Mouse (Mus musculus) activated CD4-positive, CD25-positive, alpha-beta regulatory T cell, adult 4 months (primary cell): Measurements from ENCODE around the gene Tbl3. TPM values are rescaled to one million over a fixed set of nuclear protein-coding genes. Genes with fewer than 3 reads are reported as not detected.

Experiments
- ATAC-seq: one replicate; pipeline ENCODE4 v1.8.0; 2017
- polyA plus RNA-seq, 2 experiments: library from polyadenylated mRNA; unstranded; fragments of 100-300 nt; shearing (Covaris generic); gene quantifications; one replicate each; pipeline ENCODE4 v1.2.1; 2017

Tbl3 gene
- polyA plus RNA-seq, 2 experiments from 2014 or later, result 23.6 to 46.2 TPM

DNA sequence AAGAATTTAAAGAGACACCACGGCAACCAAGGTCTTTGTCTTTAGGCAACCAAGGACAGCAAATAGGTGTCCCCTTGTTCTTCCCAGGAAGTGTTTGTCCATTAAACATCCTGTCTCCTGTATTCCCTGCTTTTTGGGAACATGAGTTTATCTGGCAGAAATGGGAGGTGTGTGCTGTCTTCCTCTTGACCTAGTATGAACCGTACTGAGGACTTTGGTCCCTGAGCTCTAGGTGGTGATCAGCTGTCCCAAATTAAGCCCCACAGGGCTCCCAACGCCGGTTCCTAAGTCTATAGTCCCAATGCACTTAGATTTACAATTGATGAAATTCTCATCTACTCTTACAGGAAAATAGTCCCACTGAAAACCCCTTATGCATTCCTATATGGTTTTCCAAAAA is 56.7 kb downstream of the Tbl3 start:
- ATAC-seq, result no peak

GRCm38 (mm10) chr17:24650070-24650616 is 57.3 kb downstream of the Tbl3 start, which contains the start of gene Slc9a3r2:
Gene Slc9a3r2 (minus strand): TSS chr17:24650327.
- no peak for ATAC-seq

DNA sequence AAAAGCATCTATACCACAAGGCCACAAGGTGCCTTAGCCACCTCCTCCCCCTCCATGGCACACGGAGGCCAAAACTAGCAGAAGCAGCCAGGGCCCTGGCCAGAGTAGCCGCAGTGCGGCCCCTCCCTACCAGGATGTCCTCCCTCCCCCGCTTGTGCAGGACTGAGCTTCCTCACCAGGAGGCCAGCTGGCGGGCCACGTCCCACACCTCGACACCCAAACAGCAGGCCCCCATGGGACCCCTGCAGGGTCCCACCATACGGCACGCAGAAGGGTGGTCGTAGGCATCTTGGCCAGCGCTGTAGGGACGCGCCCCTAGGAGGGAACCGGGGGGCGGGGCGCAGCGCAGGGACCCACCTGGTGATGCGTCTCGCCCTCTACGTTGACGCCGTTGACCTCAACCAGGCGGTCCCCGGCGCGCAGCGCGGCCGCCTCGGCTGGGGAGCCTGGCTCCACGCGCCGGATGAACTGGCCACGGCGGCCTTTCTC is 57.8 kb downstream of the Tbl3 start:
- no peak for ATAC-seq

DNA sequence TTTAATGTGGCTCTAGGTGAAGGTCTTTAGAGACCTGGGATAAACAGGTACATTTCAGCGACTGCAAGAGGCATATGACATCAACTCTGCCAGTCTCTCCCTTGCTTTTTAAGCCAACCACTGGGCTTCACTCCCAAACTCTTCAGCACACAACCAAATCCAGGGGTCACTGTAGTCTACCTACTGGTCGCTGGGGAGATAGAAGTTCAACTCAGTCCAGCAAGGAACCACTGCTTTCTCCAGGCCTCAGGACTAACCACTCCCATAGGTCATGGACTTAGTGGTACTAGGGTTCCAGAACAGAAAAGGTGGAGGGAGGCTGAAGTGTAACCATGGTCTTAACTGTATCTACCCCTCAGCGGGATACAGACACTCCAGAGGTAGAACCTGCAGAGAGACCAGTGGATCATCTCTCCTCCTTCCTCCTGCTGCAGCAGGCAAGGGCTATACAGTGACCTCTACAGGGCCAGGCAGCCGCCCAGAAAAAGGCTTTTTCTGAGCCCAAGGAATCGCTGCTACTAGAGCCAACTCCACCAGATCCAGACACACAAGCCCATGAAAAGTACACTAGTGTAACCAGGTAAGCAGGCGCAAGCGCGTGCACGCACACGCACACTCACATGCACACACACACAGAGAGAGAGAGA is 58.6 kb downstream of the Tbl3 start:
- ATAC-seq, result no peak

Other genes starting within 250 kb of the Tbl3 start
- 10 to 100 TPM; 22.6 to 37.5 TPM for gene E4f1, start 237.3 kb downstream of the Tbl3 start, polyA plus RNA-seq
- gene Pgp, start 237.3 kb downstream of the Tbl3 start, polyA plus RNA-seq, result 1 to 10 TPM; 3.3 to 6.2 TPM
- not detected for gene Bricd5, start 233.8 kb downstream of the Tbl3 start, polyA plus RNA-seq
- gene Mlst8, start 228.6 kb downstream of the Tbl3 start, polyA plus RNA-seq, result 10 to 100 TPM; 12.6 to 15.3 TPM
- under 1 TPM; 0.10 to 0.17 TPM for gene Caskin1, start 219.1 kb downstream of the Tbl3 start, polyA plus RNA-seq
- gene Traf7, start 179.7 kb downstream of the Tbl3 start, polyA plus RNA-seq, result 10 to 100 TPM; 35.0 to 58.7 TPM
- gene Rab26, start 173.4 kb downstream of the Tbl3 start, polyA plus RNA-seq, result 1 to 10 TPM; 2.8 to 3.3 TPM
- gene Pkd1, start 157.8 kb downstream of the Tbl3 start, polyA plus RNA-seq, result 10 to 100 TPM; 11.5 to 15.4 TPM
- 10 to 100 TPM in 1 of 2 experiments, 1 to 10 TPM in 1; 9.8 to 24.1 TPM for gene Tsc2, start 75.0 kb downstream of the Tbl3 start, polyA plus RNA-seq
- gene Nthl1, start 75.0 kb downstream of the Tbl3 start, polyA plus RNA-seq, result 1 to 10 TPM; 2.1 to 2.6 TPM
- gene Slc9a3r2, start 57.3 kb downstream of the Tbl3 start, polyA plus RNA-seq, result not detected
- gene Npw, start 49.2 kb downstream of the Tbl3 start, polyA plus RNA-seq, result under 1 TPM in 1 of 2 experiments, not detected in 1; 0.66 TPM
- gene Zfp598, start 38.0 kb downstream of the Tbl3 start, polyA plus RNA-seq, result 1 to 10 TPM; 4.5 to 4.6 TPM
- gene Syngr3, start 17.7 kb downstream of the Tbl3 start, polyA plus RNA-seq, result 1 to 10 TPM in 1 of 2 experiments, under 1 TPM in 1; 0.43 to 1.2 TPM
- 10 to 100 TPM; 13.1 to 15.5 TPM for gene Gfer, start 11.5 kb downstream of the Tbl3 start, polyA plus RNA-seq
- gene Noxo1, start 11.4 kb downstream of the Tbl3 start, polyA plus RNA-seq, result 1 to 10 TPM; 1.4 to 1.5 TPM
- gene Rnf151, start 10.4 kb upstream of the Tbl3 start, polyA plus RNA-seq, result not detected
- gene Rps2, start 10.5 kb upstream of the Tbl3 start, polyA plus RNA-seq, result 1,000 to 10,000 TPM in 1 of 2 experiments, 100 to 1,000 TPM in 1; 537 to 1,178 TPM
- 100 to 1,000 TPM; 226 to 265 TPM for gene Ndufb10, start 16.8 kb upstream of the Tbl3 start, polyA plus RNA-seq
- not detected for gene Rpl3l, start 20.2 kb upstream of the Tbl3 start, polyA plus RNA-seq
- gene Msrb1, start 29.0 kb upstream of the Tbl3 start, polyA plus RNA-seq, result 10 to 100 TPM; 33.5 to 39.9 TPM
- gene Hs3st6, start 45.3 kb upstream of the Tbl3 start, polyA plus RNA-seq, result not detected
- gene Meiob, start 96.6 kb upstream of the Tbl3 start, polyA plus RNA-seq, result not detected
- gene Hagh, start 132.5 kb upstream of the Tbl3 start, polyA plus RNA-seq, result 10 to 100 TPM; 23.4 to 28.1 TPM
- gene Fahd1, start 142.7 kb upstream of the Tbl3 start, polyA plus RNA-seq, result 1 to 10 TPM; 1.1 to 2.9 TPM
- gene Igfals, start 158.3 kb upstream of the Tbl3 start, polyA plus RNA-seq, result not detected
- gene Nubp2, start 178.7 kb upstream of the Tbl3 start, polyA plus RNA-seq, result 100 to 1,000 TPM in 1 of 2 experiments, 10 to 100 TPM in 1; 88.6 to 103 TPM
- gene Spsb3, start 179.0 kb upstream of the Tbl3 start, polyA plus RNA-seq, result 10 to 100 TPM; 38.5 to 50.9 TPM
- gene Eme2, start 187.4 kb upstream of the Tbl3 start, polyA plus RNA-seq, result 10 to 100 TPM; 12.8 to 26.0 TPM
- gene Mrps34, start 187.5 kb upstream of the Tbl3 start, polyA plus RNA-seq, result 10 to 100 TPM; 77.7 to 87.5 TPM
- gene Nme3, start 188.8 kb upstream of the Tbl3 start, polyA plus RNA-seq, result 10 to 100 TPM; 51.5 to 53.2 TPM
- gene Mapk8ip3, start 229.3 kb upstream of the Tbl3 start, polyA plus RNA-seq, result 10 to 100 TPM; 26.1 to 28.6 TPM